Mouse (Mus musculus) large intestine, adult 2 months (tissue): ENCODE measurements around the gene Zfp385a. TPM values are rescaled to one million over a fixed set of nuclear protein-coding genes. Genes with fewer than 3 reads are reported as not detected.

Source experiments
- DNase-seq: peaks from one replicate; pipeline ENCODE4 v3.0.0-alpha.2; 2012; ENCODE audit warnings: low read depth, low spot score
- WGBS: fragments of 180-500 bp; shearing (Covaris S2); methylation state at CpG from one replicate; pipeline ENCODE4 v1.1.7; 2018; 5-methylcytosine and 5-hydroxymethylcytosine counted together
- polyA plus RNA-seq: library from polyadenylated mRNA; depleted of rRNA; stranded (reverse); fragments of >200 nt; gene quantifications from 2 replicates; pipeline ENCODE4 v1.2.3, GENCODE M21; 2012

Gene Zfp385a
- polyA plus RNA-seq, 1 experiment, result 3.8 TPM

GRCm38 (mm10) chr15:103365471-103366375 is 25.8 kb upstream of the Zfp385a start:
- WGBS, result 4% methylated on average over 51 of the region's 51 CpGs
- no peak for DNase-seq

DNA sequence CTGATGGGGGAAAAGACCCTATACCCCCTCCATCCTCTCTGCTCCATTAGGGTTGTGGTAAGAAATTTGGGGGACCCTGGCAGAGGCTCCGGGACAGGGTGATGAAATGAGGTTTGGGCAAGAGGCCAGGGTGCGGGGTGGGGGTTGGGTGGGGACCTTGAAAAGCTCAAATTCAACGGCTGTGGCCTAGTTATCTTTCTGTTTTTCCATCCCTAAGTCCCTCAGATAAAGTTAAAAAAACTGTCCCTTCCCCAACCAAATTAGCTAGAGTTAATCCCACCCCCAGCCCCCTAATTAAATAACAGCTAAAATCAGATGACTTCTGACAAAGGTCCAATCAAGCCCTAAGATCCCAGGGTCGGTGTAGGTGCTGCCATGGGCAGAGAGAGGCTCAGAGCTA is 24.9 kb upstream of the Zfp385a start:
- 40% methylated on average over 4 of the region's 4 CpGs for WGBS
- no peak for DNase-seq

DNA sequence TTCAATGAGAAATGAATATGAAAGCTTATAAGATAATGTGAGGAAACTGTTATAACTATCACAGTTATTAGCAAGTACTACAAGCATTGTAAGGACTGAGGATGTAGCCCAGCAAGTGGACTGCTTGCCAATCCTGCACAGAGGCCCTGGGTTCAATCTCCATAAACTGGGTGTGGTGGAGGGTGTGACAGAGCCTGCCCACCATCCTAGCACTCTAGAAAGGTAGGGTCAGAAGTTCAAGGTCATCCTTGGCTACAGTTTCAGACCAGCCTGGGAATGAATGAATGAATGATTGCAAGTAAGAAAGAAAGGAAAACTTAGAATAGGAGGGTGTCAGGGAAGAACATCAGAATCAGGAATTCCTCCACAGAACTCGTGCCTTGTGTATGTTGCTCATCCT is 23.9 kb upstream of the Zfp385a start:
- DNase-seq, result no peak
- WGBS, result 41% methylated on average over 1 of the region's 1 CpGs

- DNase-seq, result no peak
- WGBS, result 67% methylated on average over 3 of the region's 3 CpGs
These were observed 23.1 kb upstream of the Zfp385a start for GRCm38 (mm10) chr15:103362950-103363349.

DNA sequence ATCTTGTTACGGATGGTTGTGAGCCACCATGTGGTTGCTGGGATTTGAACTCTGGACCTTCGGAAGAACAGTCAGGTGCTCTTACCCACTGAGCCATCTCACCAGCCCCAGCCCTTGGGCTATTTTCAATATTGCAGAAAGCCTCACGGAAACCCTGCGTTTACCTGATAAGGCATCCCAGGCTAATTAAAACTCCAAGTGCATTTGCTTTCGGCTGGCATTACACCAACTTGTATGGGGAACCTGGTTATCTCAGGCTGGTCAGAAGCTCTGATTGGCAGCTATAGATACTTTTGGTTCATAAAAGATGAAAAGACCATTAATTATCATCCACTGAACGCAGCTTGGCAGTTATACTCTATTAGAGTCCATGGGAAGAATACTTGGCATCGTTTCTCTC is 22.4 kb upstream of the Zfp385a start:
- WGBS, result 80% methylated on average over 7 of the region's 7 CpGs

DNA sequence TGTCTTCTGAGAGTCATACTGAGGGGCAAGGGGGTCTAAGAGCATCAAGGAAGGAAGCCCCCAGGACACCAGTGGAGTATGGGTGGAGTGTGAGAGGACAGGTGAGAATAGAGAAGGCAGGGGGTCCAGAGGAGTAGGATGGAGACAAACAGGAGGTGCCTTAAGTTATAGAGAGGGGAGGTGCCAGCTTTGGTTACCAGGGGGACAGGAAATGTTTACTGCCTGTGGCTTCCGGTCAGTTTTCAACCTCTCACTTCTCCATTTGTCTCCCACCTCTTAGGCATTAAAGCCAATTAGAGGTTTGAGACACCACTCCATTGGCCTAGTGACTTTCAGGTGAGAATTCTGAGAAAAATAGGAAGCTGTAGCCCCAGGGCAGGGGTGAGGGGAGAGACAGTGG is 21.4 kb upstream of the Zfp385a start:
- 69% methylated on average over 1 of the region's 1 CpGs for WGBS
- no peak for DNase-seq

More for the DNA sequence above, 22.4 kb upstream of the Zfp385a start:
- DNase-seq, result no peak

- 86% methylated on average over 5 of the region's 5 CpGs for WGBS
- no peak for DNase-seq
These were observed 20.1 kb upstream of the Zfp385a start for GRCm38 (mm10) chr15:103359869-103360602.

- WGBS, result 78% methylated on average over 1 of the region's 1 CpGs
- no peak for DNase-seq
These were observed 19.2 kb upstream of the Zfp385a start for GRCm38 (mm10) chr15:103359122-103359510.

DNA sequence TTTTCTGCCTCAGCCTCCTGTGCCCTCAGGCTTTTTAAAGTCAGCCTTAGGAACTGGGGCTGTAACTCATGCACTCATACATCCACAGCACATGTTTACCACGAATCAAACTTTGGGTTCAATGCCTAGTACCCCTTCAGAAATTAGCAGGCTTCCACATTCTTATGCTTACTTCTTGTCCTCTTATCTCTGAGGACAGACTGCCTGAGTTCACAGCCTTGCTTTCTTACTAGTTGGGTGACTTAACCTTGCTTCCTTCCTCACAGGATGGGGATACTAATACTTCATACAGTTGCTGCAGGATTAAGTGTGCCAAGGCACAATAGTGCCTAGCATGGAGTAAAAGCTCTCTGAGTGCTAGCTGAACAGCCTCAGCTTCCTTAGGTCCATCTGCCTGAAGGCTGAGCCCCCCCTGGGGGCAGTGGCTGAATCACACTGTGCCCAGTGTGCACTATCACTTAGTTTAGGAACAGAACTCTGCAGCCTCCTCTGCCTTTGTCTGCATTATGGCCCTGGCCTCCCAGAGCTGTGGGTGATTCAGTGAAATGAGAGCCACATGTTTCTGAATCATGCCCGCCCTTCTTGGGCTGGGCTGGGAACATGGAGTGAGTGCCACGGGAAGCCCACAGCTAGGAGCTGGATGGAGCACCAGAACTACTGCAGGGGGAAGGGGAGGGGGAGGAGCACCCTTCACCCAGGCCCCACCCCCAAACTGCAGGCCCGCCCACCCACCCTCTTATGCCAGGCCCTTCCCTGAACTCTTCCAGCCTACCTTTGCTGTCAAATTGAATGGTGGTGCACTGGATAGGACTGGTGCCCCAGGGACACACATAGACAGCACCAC is 18.6 kb upstream of the Zfp385a start:
- WGBS, result 48% methylated on average over 4 of the region's 4 CpGs
- DNase-seq, result no peak

- WGBS, result 64% methylated on average over 4 of the region's 4 CpGs
- DNase-seq, result no peak
These were observed 17.9 kb upstream of the Zfp385a start for GRCm38 (mm10) chr15:103357817-103358216.

GRCm38 (mm10) chr15:103356130-103356529 is 16.2 kb upstream of the Zfp385a start:
- WGBS, result 83% methylated on average over 4 of the region's 4 CpGs
- DNase-seq, result no peak

GRCm38 (mm10) chr15:103355420-103355819 is 15.5 kb upstream of the Zfp385a start:
- 72% methylated on average over 4 of the region's 4 CpGs for WGBS
- DNase-seq, result no peak

DNA sequence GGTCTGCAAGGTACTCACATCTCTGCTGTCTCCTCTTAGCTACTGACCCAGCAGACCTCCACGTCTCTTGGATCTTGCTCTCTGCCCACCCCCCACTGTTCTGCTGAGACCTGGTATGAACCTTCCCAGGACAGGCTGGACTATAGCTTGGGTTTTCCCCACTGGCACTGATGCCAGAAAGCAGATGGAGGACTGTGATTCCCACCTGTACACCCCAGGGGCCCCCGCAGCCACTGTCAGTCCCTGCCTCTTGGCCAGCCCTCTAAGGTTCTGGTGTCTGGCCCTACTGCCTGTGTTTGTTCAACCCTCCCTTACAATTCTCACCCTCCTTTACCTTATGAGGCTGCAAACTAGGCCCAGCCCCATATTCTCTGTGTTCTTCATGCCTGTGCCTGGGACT is 14.8 kb upstream of the Zfp385a start:
- 90% methylated on average over 2 of the region's 2 CpGs for WGBS
- no peak for DNase-seq

- 94% methylated on average over 11 of the region's 11 CpGs for WGBS
- DNase-seq, result no peak
These were observed 13.8 kb upstream of the Zfp385a start for GRCm38 (mm10) chr15:103353511-103354256.

- DNase-seq, result no peak
These were observed 13.0 kb upstream of the Zfp385a start for GRCm38 (mm10) chr15:103352856-103353255.

GRCm38 (mm10) chr15:103347275-103347684 is 7.4 kb upstream of the Zfp385a start:
- peak; percentile 61 for DNase-seq

More at GRCm38 (mm10) chr15:103352856-103353255, 13.0 kb upstream of the Zfp385a start:
- WGBS, result 27% methylated on average over 4 of the region's 4 CpGs

DNA sequence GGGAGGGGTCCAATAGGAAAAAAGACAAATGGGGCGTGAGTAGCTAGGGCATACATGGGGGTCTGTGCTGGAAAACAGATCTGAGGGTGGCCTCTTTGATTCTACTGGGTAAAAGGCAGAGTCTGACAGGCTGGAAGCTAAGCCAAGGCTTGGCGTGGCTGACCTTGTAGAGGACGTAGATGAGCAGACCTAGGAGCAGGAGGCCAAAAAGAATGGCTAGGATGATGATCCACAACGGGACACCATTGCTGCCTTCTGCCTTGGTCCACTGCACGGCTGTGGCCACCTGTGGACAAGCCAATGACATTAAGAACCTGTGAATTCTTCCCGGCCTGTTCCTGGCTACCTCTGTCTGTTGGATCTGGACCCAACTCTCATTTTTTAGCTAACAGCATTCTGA is 5.9 kb upstream of the Zfp385a start:
- DNase-seq, result no peak
- 88% methylated on average over 6 of the region's 6 CpGs for WGBS

More at GRCm38 (mm10) chr15:103347275-103347684, 7.4 kb upstream of the Zfp385a start:
- 0% methylated on average over 2 of the region's 2 CpGs for WGBS

DNA sequence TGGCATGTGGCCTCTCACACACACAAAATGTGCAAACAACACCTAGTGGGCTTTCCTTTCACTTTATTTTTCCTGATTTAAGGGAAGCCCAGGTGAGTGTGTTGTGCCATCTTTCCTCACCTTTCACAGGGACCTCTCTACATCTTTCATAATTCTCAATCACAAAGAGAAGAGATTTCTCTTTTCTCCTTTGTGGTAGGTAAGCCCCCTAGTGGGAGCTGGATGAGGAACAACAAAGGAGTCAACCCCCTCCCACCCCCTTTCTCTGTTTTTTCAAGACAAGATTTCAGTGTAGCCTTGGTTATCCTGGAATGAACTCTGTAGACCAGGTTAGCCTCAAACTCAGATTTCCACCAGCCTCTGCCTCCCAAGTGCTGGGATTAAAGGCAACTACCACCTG is 3.7 kb upstream of the Zfp385a start:
- no peak for DNase-seq

DNA sequence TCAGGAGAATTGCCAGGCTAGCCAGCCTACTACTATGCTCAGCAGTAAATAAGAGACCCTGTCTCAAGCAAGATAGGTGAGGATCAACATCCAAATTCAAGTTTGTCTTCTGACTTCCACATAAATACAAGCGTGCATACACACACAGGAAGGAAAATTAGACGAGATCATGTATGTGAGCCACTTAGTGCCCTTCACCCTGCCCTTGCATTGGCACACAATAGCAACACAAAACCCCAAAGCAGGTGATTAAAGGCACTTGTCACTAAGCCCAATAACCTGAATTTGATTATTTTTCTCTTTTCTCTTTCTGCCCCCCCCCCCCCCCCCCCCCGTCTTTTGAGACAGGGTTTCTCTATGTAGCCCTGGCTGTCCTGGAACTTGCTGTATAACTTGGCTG is 3.1 kb upstream of the Zfp385a start:
- no peak for DNase-seq
- 68% methylated on average over 3 of the region's 3 CpGs for WGBS
